Mouse (Mus musculus): ENCODE data around the gene Glod4. TPM values are rescaled to one million over a fixed set of nuclear protein-coding genes. Genes with fewer than 3 reads are reported as not detected.
A peak's percentile ranks its signal among the peaks of the same experiment; 100 is the strongest.
"Not testable (repeated sequence)": the region's sequence is repeated elsewhere in the genome, so short reads cannot be mapped to it uniquely, and the experiment has no call there.

Gene Glod4
- total and polyA plus RNA-seq, 2 experiments from 2014 or later, result 63.5 to 116 TPM

DNA sequence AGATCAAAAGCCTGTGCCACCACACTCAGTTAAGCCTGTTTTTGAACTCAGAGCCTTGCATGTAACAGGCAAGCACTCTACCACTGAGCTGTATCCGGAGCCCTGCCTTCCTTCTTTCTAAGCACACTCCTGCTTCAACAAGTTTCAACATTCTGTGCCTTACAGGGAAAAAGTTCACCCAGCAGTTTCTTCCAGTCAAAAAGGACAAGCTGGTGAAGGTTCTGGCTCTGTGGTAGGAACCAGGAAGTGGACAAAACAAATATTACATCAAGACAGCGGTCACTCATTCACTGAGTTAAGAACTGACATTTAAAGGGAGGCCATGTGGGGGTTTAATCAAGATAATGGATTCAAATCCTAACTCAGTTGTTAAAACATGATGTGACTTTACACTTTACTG, 28.5 kb downstream of the Glod4 start:
- H3K27ac ChIP-seq (ENCODE audit: low read depth, low read length), result no peak overlapping the region
- no peaks in the 10 kb centered on the region for H3K27me3 ChIP-seq (ENCODE audit: insufficient read depth, low read length)
- no peaks in the 10 kb centered on the region for H3K9me3 ChIP-seq (ENCODE audit: low read length)
- no peak for TF ChIP-seq CTCF (IDR thresholded peaks at IDR 0.05)
- ATAC-seq (ENCODE audit: low FRiP score) (no peak), DNase-seq (ENCODE audit: low spot score) (no peak)
- H3K9ac ChIP-seq (replicated peaks; ENCODE audit: low read length, poor library complexity, severe bottlenecking), result no peak overlapping the region
- WGBS, result 87% methylated on average over 2 of the region's 2 CpGs
- no peak overlapping the region for H3K4me3 ChIP-seq (ENCODE audit: low read depth, low read length)
- peaks cover 10% of the 10 kb centered on the region; the same call in 1 of the 2 replicates for H3K36me3 ChIP-seq (ENCODE audit: insufficient read depth, low read length)
- H3K4me1 ChIP-seq (ENCODE audit: insufficient read depth, low read length), result no peaks in the 10 kb centered on the region
- H3K4me2 ChIP-seq (ENCODE audit: low read depth, low read length, poor library complexity, severe bottlenecking), result no peak overlapping the region

DNA sequence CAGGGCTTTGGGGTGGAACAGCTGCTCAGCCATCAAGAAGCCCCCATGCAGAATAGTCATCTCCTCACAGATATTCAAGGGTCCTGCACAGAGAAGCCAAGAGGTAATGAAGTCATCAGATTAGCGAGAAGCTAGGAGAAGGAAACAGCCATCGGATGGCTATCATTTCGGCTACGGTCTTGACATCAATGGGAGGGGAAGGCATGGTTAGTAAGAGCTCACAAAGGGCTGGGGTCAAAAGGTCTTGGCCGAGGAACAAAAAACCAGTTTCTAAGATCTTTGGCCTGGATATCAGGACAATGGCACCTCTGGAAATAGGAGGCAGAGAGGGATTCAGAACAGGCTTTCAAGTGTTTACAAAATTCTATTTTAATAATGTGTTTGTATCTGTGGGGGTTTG, 29.7 kb downstream of the Glod4 start:
- no peak overlapping the region for H3K4me3 ChIP-seq (ENCODE audit: low read depth, low read length)
- no peak overlapping the region for H3K4me2 ChIP-seq (ENCODE audit: low read depth, low read length, poor library complexity, severe bottlenecking)
- peaks cover 18% of the 10 kb centered on the region for H3K36me3 ChIP-seq (ENCODE audit: insufficient read depth, low read length)
- no peak overlapping the region for H3K9ac ChIP-seq (replicated peaks; ENCODE audit: low read length, poor library complexity, severe bottlenecking)
- no peaks in the 10 kb centered on the region for H3K27me3 ChIP-seq (ENCODE audit: insufficient read depth, low read length)
- TF ChIP-seq CTCF (IDR thresholded peaks at IDR 0.05), result no peak
- ATAC-seq (ENCODE audit: low FRiP score) (no peak), DNase-seq (ENCODE audit: low spot score) (no peak)
- no peak overlapping the region for H3K27ac ChIP-seq (ENCODE audit: low read depth, low read length)
- 15% methylated on average over 5 of the region's 5 CpGs for WGBS
- H3K4me1 ChIP-seq (ENCODE audit: insufficient read depth, low read length), result no peaks in the 10 kb centered on the region
- H3K9me3 ChIP-seq (ENCODE audit: low read length), result no peaks in the 10 kb centered on the region

DNA sequence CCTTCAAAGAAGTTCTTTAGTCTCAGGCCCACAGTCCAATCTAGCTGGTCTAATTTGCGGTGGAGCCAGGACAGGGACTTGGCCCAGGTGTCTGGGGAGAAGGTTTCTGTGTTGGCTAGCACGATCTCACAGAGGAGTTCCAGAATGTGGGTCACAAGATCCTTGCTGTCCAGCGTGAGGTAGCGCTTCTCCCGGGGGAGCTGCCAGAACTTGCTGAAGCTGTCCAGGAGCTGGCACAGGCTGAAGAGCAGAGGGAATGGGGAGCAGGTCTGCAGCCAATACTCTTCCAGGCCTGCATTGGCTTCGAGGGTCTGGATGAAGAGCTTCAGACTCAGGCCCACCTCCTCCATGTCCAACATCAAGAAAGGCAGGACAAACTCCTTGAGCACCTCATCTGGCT, 31.9 kb downstream of the Glod4 start:
- H3K4me3 ChIP-seq (ENCODE audit: low read depth, low read length); H3K9me3 ChIP-seq (ENCODE audit: low read length); H3K4me2 ChIP-seq (ENCODE audit: low read depth, low read length, poor library complexity, severe bottlenecking); H3K9ac ChIP-seq (replicated peaks; ENCODE audit: low read length, poor library complexity, severe bottlenecking); DNase-seq (ENCODE audit: low spot score); ATAC-seq (ENCODE audit: low FRiP score); H3K27ac ChIP-seq (ENCODE audit: low read depth, low read length); H3K27me3 ChIP-seq (ENCODE audit: insufficient read depth, low read length); H3K4me1 ChIP-seq (ENCODE audit: insufficient read depth, low read length): not testable (repeated sequence)
- 97% methylated on average over 2 of the region's 6 CpGs for WGBS
- peaks cover 40% of the 10 kb centered on the region for H3K36me3 ChIP-seq (ENCODE audit: insufficient read depth, low read length)

DNA sequence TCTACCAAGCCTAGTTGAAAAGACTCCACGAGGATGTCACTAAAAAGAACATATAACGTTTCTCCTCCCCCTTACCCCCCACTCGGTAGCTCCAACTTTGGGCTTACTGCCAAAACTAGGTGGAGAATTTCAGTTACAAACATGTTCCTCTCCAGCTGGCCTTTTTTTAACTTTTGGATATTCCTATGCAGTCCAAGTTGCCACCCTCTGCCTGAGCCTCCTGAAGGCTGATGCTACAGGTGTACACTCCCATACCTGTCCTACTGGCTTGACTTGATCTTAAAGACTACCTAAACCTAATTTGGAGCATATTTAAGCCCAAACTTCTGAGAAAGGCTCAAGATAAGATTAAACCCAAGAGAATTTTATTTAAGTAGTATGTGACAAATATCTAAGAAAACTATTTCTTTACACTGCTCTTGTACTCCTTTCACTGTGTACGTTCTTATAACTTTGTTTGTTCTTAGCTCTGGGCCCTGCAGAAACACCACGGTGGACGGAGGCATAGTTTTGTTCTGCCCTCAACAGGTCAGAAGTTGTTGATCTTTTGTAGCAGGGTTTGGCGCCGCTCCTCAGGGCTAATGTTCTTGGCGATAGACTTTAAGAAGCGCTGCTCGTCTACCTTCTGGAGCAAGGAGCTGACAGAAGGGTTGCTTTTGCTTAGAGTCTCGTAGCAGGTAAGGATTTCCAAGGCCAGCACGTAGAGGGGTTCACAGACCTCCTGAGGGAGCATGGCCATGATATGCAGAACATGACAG, 33.1 kb downstream of the Glod4 start:
- no peak overlapping the region for H3K4me2 ChIP-seq (ENCODE audit: low read depth, low read length, poor library complexity, severe bottlenecking)
- H3K27me3 ChIP-seq (ENCODE audit: insufficient read depth, low read length), result no peaks in the 10 kb centered on the region
- DNase-seq (ENCODE audit: low spot score) (no peak), ATAC-seq (ENCODE audit: low FRiP score) (no peak)
- no peak overlapping the region for H3K4me3 ChIP-seq (ENCODE audit: low read depth, low read length)
- TF ChIP-seq CTCF (IDR thresholded peaks at IDR 0.05), result no peak
- H3K4me1 ChIP-seq (ENCODE audit: insufficient read depth, low read length), result no peaks in the 10 kb centered on the region
- no peak overlapping the region for H3K9ac ChIP-seq (replicated peaks; ENCODE audit: low read length, poor library complexity, severe bottlenecking)
- H3K36me3 ChIP-seq (ENCODE audit: insufficient read depth, low read length), result peaks cover 44% of the 10 kb centered on the region
- H3K9me3 ChIP-seq (ENCODE audit: low read length), result no peaks in the 10 kb centered on the region
- no peak overlapping the region for H3K27ac ChIP-seq (ENCODE audit: low read depth, low read length)
- WGBS, result 91% methylated on average over 13 of the region's 13 CpGs

DNA sequence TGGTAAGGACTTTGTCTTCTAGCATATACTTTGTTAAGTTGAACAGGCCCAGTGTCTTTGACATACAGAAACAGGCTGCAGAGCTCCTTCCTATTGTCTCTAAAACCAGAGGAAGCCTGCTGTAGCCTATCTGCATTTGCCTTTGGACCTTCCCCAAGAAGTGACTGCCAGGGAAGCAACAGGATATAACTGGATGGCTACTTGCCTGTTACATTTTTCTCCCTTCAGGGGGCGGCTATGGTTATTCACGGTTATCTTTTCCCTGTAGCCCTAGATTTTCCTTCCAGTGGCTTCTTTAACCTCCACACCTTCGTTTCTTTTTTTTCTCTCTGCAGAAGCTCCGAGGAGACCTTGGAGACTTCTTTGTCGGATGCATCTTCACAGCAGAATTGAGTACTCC, 36.7 kb downstream of the Glod4 start:
- H3K4me1 ChIP-seq (ENCODE audit: insufficient read depth, low read length), result no peaks in the 10 kb centered on the region; the same call in 1 of the 2 replicates
- no peaks in the 10 kb centered on the region for H3K27me3 ChIP-seq (ENCODE audit: insufficient read depth, low read length)
- H3K9ac ChIP-seq (replicated peaks; ENCODE audit: low read length, poor library complexity, severe bottlenecking), result no peak overlapping the region
- no peak for ATAC-seq (ENCODE audit: low FRiP score)
- no peak overlapping the region for H3K27ac ChIP-seq (ENCODE audit: low read depth, low read length)
- WGBS, result 86% methylated on average over 5 of the region's 5 CpGs
- no peaks in the 10 kb centered on the region for H3K9me3 ChIP-seq (ENCODE audit: low read length)
- H3K4me3 ChIP-seq (ENCODE audit: low read depth, low read length), result no peak overlapping the region
- no peak for DNase-seq (ENCODE audit: low spot score)
- H3K4me2 ChIP-seq (ENCODE audit: low read depth, low read length, poor library complexity, severe bottlenecking), result no peak overlapping the region
- TF ChIP-seq CTCF (IDR thresholded peaks at IDR 0.05), result no peak
- H3K36me3 ChIP-seq (ENCODE audit: insufficient read depth, low read length), result peaks cover 42% of the 10 kb centered on the region

DNA sequence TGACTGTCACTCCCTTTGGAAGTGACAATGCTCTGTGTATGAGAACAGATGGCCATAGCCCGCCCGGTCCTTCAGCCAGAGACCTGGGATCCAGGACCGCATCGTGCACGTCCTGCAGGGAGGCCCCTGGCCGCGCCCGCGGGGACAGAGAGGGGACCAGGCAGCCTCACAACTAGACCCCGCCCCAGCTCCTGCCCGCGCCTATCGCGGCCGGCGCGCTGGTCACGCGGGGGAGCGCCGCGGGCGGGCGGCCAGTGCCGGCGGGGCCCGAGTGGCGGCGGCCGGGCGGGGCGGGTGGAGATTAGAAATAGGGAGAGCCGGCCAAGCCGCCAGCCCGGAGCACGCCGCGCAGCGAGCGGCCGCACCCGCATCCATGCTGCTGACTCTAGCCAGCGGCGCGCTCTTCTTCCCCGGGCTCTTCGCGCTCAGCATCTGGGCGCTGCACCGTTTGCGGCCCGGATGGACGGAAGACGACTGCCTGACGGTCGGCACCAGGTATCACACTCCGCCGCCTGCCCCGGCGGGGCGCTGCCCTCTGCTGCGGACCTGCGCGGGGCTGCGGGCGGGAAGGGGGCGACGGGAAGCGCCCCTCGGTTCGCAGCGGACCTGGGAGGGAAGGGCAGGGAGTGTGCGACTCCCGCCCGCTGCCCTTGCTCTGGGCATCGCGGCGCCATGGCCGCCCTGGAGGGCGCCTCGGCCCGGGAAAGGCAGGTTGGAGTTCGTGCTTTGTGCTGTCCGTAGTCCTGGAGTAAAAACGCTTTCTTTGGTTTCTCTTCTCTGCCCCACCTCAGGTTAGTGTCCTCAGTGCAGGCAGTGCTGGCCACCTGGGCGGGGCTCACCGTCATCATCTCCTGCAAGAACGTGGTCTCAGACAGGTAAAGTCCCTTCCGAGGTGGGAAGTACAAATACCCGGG, 41.5 kb downstream of the Glod4 start:
- peak overlapping the region; percentile 94 for H3K4me3 ChIP-seq (ENCODE audit: low read depth, low read length)
- H3K4me2 ChIP-seq (ENCODE audit: low read depth, low read length, poor library complexity, severe bottlenecking), result peak overlapping the region; percentile 79
- no peaks in the 10 kb centered on the region; the same call in 1 of the 2 replicates for H3K4me1 ChIP-seq (ENCODE audit: insufficient read depth, low read length)
- peaks cover 17% of the 10 kb centered on the region for H3K36me3 ChIP-seq (ENCODE audit: insufficient read depth, low read length)
- peak overlapping the region; percentile 79 for H3K27ac ChIP-seq (ENCODE audit: low read depth, low read length)
- no peaks in the 10 kb centered on the region for H3K27me3 ChIP-seq (ENCODE audit: insufficient read depth, low read length)
- DNase-seq (ENCODE audit: low spot score), result peak; percentile 83
- no peaks in the 10 kb centered on the region for H3K9me3 ChIP-seq (ENCODE audit: low read length)
- ATAC-seq (ENCODE audit: low FRiP score), result peak; percentile 98
- under 1% methylated on average over 85 of the region's 90 CpGs for WGBS
- TF ChIP-seq CTCF (IDR thresholded peaks at IDR 0.05), result peak; percentile 21; the same call in 1 of the 2 replicates
- peak overlapping the region; percentile 88 for H3K9ac ChIP-seq (replicated peaks; ENCODE audit: low read length, poor library complexity, severe bottlenecking)

Measured in midbrain, postnatal 0 days (tissue).